Comparison of ENCODE assay signal across 9 mouse cellular contexts in the genomic region with DNA sequence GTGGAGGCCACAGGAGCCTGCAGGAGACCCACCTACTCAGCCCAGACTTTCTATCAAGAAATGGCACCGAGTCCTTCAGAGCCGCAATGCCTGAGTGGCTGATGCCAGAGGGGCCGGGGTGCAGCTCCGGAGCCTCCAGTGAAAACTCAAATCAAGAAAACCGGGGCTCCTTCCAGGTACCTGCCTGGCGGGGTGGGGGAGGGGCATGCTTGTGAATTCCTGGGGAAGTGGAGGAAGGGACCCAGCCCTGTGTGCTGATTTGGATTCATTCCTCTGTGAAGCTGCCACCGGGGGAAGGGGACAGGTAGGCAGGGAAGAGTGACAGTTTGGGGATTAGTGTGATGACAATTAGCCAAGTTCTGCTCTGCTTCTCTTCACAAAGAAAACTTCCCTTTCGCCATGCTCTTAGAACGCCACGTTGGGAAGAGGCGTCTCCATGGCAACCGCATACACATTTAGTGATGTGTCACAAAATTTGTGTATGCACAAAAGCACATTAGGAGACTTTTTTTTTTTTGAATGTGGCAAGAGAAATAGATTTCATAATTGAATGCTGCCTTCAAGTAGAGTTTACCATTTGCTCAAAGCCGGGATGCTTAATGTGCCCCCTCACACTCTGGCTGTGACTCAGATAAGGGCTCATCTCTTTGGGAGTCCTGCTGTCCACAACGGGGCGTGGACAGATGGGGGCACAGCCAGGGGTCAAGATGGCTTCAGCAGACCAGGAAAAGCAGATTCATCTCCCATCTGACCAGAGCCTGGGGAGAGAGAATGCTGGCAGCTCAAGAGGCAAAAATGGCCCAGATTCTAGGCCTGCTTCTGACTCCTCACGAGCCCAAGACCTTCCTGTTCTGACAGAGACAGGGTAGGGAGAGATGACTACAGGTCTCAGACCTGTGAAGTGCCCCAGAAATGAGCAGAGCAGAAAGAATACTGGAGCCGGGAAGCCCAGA. TPM values are rescaled to one million over a fixed set of nuclear protein-coding genes. Genes with fewer than 3 reads are reported as not detected.
DNase-seq lines count a peak whose midpoint lies in the region; ATAC-seq lines count a peak whose summit lies in the region.
"Had no signal": no experiment of that assay in that cellular context is flagged by ENCODE, and none has a peak within 500 bp of the region (broad histone marks: within the 10 kb centered on the region; RNA-seq: fewer than 3 reads in every experiment).

No protein-coding gene starts in this region.

- H3K4me1 ChIP-seq in forebrain, embryonic 12.5 days: peaks cover 24% of the 10 kb centered on the region
- peaks cover 27% of the 10 kb centered on the region for H3K4me1 ChIP-seq in forebrain, embryonic 13.5 days
- peaks cover 15% of the 10 kb centered on the region; the same call in 1 of the 2 replicates for H3K4me1 ChIP-seq in liver, embryonic 12.5 days

- H3K27ac ChIP-seq in forebrain, embryonic 12.5 days: no peak overlapping the region
- no peak overlapping the region for H3K27ac ChIP-seq in forebrain, embryonic 13.5 days
- H3K27ac ChIP-seq in liver, embryonic 12.5 days: no peak overlapping the region

- no peaks in the 10 kb centered on the region for H3K36me3 ChIP-seq in forebrain, embryonic 12.5 days (replicated peaks)
- no peaks in the 10 kb centered on the region for H3K36me3 ChIP-seq in forebrain, embryonic 13.5 days (ENCODE audit: poor library complexity, severe bottlenecking)
- H3K36me3 ChIP-seq in liver, embryonic 12.5 days: no peaks in the 10 kb centered on the region

- no peak overlapping the region for H3K4me3 ChIP-seq in forebrain, embryonic 12.5 days (replicated peaks)
- H3K4me3 ChIP-seq in forebrain, embryonic 13.5 days: no peak overlapping the region
- no peak overlapping the region for H3K4me3 ChIP-seq in liver, embryonic 12.5 days

- peak overlapping the region; percentile 12; the same call in 1 of the 2 replicates for H3K9ac ChIP-seq in forebrain, embryonic 12.5 days
- H3K9ac ChIP-seq in forebrain, embryonic 13.5 days: no peak overlapping the region
- no peak overlapping the region for H3K9ac ChIP-seq in liver, embryonic 12.5 days

- DNase-seq in ES-CJ7 (ENCODE audit: low read depth, low spot score): peak; percentile 30
- peak; percentile 89 to 90 for DNase-seq in cerebellum, postnatal 36 days
- DNase-seq in left cerebral cortex, postnatal 25 days (ENCODE audit: low spot score in 2 of 2): peak; percentile 61 to 83
- DNase-seq: kidney, postnatal 36 days had no signal

- no peak for ATAC-seq in forebrain, embryonic 12.5 days (ENCODE audit: low FRiP score)
- ATAC-seq in forebrain, embryonic 13.5 days: no peak
- no peak for ATAC-seq in activated CD4-positive, CD25-positive, alpha-beta regulatory T cell, adult 4 months
- no peak for ATAC-seq in inflammation-experienced regulatory T-cells, adult 6 months
- ATAC-seq in liver, embryonic 12.5 days: no peak

- no peak overlapping the region for H3K4me2 ChIP-seq in forebrain, embryonic 12.5 days
- H3K4me2 ChIP-seq in forebrain, embryonic 13.5 days: no peak overlapping the region; the same call in 1 of the 2 replicates
- no peak overlapping the region for H3K4me2 ChIP-seq in liver, embryonic 12.5 days

- H3K9me3 ChIP-seq in forebrain, embryonic 12.5 days: no peaks in the 10 kb centered on the region
- H3K9me3 ChIP-seq in forebrain, embryonic 13.5 days (replicated peaks): no peaks in the 10 kb centered on the region
- no peaks in the 10 kb centered on the region for H3K9me3 ChIP-seq in liver, embryonic 12.5 days (replicated peaks)

- WGBS in forebrain, embryonic 12.5 days: 40% methylated on average over 17 of the region's 17 CpGs
- WGBS in forebrain, embryonic 13.5 days: 33% methylated on average over 17 of the region's 17 CpGs
- 44% methylated on average over 17 of the region's 17 CpGs for WGBS in liver, embryonic 12.5 days (ENCODE audit: insufficient replicate concordance)

- intact Hi-C loops in left cerebral cortex, postnatal 25 days (cut with DNase I): no loop called here

- no peaks in the 10 kb centered on the region; the same call in 1 of the 2 replicates for H3K27me3 ChIP-seq in forebrain, embryonic 12.5 days
- H3K27me3 ChIP-seq in forebrain, embryonic 13.5 days: no peaks in the 10 kb centered on the region
- H3K27me3 ChIP-seq in liver, embryonic 12.5 days (replicated peaks): 0 out of 2 replicates have a peak, but pooled peaks cover 8% of the 10 kb centered on the region

RNA-seq across cellular contexts. Expression of gene Man1c1, which starts 26.3 kb away (rescaled TPM):
- polyA plus RNA-seq in forebrain, embryonic 12.5 days (2016; fragmentation: Nextera tagmentation; extraction: Ambion mirVana): 3.5 and 4.0 TPM in 2 replicates
- 1.6 TPM in 2 replicates for polyA plus RNA-seq in forebrain, embryonic 13.5 days (2015; fragmentation: Nextera tagmentation; extraction: Ambion mirVana)
- 10 to 100 TPM; 42.3 to 42.7 TPM for total RNA-seq in left cerebral cortex, postnatal 25 days (2021)
- 1 to 10 TPM; 1.0 to 1.9 TPM for polyA plus RNA-seq in activated CD4-positive, CD25-positive, alpha-beta regulatory T cell, adult 4 months (2017; shearing (Covaris generic))
- 1 to 10 TPM in 2 of 3 experiments, under 1 TPM in 1; 0.90 to 1.9 (median 1.1) TPM for polyA plus RNA-seq in inflammation-experienced regulatory T-cells, adult 6 months (2017; shearing (Covaris generic))
- polyA plus RNA-seq in liver, embryonic 12.5 days (2016; fragmentation: Nextera tagmentation; extraction: Ambion mirVana): 3.2 and 3.5 TPM in 2 replicates

Comparison
In these comparisons a context has a peak if more than half of its experiments do, and no peak if none do; other contexts are left out.
1. DNase-seq: peak in every context shown above with its lines; median percentile 90 in cerebellum, postnatal 36 days; 72 in left cerebral cortex, postnatal 25 days; 30 in ES-CJ7.